8 mouse cellular contexts compared by ENCODE assay signal in the genomic region with DNA sequence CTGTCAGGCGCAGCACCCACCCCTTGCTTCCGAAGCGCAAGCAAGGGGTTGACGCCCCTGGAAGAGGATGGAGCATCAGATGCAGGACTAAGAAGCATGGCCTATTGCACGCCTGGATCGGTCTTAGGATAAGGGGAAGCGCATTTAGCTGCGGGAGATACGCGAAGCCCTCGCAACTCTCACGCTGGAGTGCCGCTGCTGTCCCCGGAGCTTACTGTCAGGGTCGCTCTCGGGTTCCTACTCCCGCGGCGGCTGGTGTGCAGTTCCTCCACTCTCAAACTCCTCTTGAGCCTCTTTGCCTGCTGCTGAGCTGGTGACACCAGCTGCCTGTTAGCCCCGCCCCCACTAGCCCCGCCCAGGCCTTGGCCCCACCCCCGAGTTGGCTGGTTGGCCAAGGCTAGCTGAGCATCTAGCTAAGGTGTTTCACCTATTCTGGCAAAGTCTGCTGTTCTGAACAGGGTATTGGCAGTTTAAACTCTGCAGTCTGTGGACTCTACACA. TPM values are rescaled to one million over a fixed set of nuclear protein-coding genes. Genes with fewer than 3 reads are reported as not detected.
DNase-seq lines count a peak whose midpoint lies in the region; ATAC-seq lines count a peak whose summit lies in the region.

No protein-coding gene starts in this region.

- peak overlapping the region; percentile 64 for H3K27ac ChIP-seq in hindbrain, embryonic 15.5 days (replicated peaks)

- H3K4me1 ChIP-seq in hindbrain, embryonic 15.5 days (replicated peaks), result peaks cover 22% of the 10 kb centered on the region

- H3K4me2 ChIP-seq in hindbrain, embryonic 15.5 days, result peak overlapping the region; percentile 92

- peak overlapping the region; percentile 52 for H3K4me3 ChIP-seq in hindbrain, embryonic 15.5 days

- H3K9me3 ChIP-seq in hindbrain, embryonic 15.5 days, result no peaks in the 10 kb centered on the region

- DNase-seq in ZHBTc4 (ENCODE audit: low read depth, low spot score), result peak; percentile 94
- peak; percentile 47 to 69 for DNase-seq in cerebellum, postnatal 4 days (ENCODE audit: low spot score in 2 of 2)
- DNase-seq in frontal cortex, postnatal 36 days (ENCODE audit: low spot score in 2 of 2), result peak; percentile 66 to 70
- DNase-seq in left cerebral cortex, adult 11 months (ENCODE audit: low spot score), result peak; percentile 60
- peak; percentile 95 for DNase-seq in lung, postnatal 36 days
- DNase-seq in retina, postnatal 1 day, result peak; percentile 85
- peak; percentile 91 for DNase-seq in thymus, postnatal 4 days

- H3K9ac ChIP-seq in hindbrain, embryonic 15.5 days, result peak overlapping the region; percentile 34

- ATAC-seq in hindbrain, embryonic 15.5 days (ENCODE audit: low FRiP score, low read depth), result peak; percentile 85

- under 1% methylated on average over 22 of the region's 22 CpGs for WGBS in hindbrain, embryonic 15.5 days

- 0 out of 2 replicates have a peak, but pooled peaks cover 7% of the 10 kb centered on the region for H3K27me3 ChIP-seq in hindbrain, embryonic 15.5 days

- no peaks in the 10 kb centered on the region for H3K36me3 ChIP-seq in hindbrain, embryonic 15.5 days

RNA-seq across cellular contexts. Expression of a gene that starts 3.4 kb away (rescaled TPM):
- polyA plus RNA-seq in hindbrain, embryonic 15.5 days (2015; fragmentation: Nextera tagmentation; extraction: Ambion mirVana), result 8.3 and 9.3 TPM in 2 replicates

RNA-seq across cellular contexts. Expression of a gene that starts 33.8 kb away (rescaled TPM):
- 0.10 TPM in 1 of 2 replicates, not detected in the other for polyA plus RNA-seq in hindbrain, embryonic 15.5 days (2015; fragmentation: Nextera tagmentation; extraction: Ambion mirVana)

Comparison
In these comparisons a context has a peak if more than half of its experiments do, and no peak if none do; other contexts are left out.
1. Peak in every context shown above with its lines: DNase-seq, ATAC-seq, H3K4me3 ChIP-seq and H3K27ac ChIP-seq.